Mouse (Mus musculus) kidney, adult 9 months (tissue): ENCODE results near the gene Rtn4r.
A peak's percentile ranks its signal among the peaks of the same experiment; 100 is the strongest.

Experiments used
- DNase-seq: peaks from one replicate; pipeline ENCODE4 v3.0.0; 2022

The Rtn4r gene

DNA sequence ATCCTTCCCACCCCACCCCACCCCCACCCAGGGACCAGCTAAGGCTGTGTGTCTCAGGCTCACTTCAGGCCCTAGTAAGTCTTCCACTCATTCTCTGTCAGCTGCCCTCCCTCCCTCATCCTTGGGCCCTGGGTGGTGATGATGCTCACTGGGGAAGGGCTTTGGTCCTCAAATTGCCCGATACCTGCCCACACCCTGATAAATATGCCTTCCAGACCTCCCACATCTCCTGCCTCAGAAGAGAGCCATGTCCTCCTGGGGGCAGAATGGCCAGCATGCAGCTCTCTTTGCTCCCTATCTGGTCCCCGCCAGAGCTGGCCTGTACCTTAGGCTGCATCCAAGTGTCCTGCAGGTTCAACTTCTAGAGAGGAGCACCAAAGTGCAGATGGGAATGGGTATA lies 2.3 kb upstream of the Rtn4r start:
- DNase-seq = no peak

DNA sequence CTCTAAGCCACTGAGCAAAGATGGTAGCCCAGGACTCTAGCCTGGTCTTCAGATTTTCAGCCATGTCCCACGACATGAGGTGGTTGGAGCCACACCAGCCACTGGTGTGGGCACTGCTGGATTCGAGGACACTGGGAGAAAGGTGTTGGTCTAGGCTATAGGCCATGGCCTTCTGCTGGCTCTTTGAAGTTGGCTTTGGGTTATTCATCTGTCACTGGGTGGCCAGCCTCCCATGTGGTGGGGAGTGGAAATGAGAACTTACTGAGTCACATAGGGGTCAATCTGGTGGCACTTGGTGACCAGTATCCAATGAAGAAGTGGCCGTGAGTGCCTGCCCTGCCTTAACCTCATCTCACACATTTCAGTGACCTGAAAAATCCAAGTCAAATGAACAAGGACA lies 1.2 kb upstream of the Rtn4r start:
- DNase-seq = no peak

DNA sequence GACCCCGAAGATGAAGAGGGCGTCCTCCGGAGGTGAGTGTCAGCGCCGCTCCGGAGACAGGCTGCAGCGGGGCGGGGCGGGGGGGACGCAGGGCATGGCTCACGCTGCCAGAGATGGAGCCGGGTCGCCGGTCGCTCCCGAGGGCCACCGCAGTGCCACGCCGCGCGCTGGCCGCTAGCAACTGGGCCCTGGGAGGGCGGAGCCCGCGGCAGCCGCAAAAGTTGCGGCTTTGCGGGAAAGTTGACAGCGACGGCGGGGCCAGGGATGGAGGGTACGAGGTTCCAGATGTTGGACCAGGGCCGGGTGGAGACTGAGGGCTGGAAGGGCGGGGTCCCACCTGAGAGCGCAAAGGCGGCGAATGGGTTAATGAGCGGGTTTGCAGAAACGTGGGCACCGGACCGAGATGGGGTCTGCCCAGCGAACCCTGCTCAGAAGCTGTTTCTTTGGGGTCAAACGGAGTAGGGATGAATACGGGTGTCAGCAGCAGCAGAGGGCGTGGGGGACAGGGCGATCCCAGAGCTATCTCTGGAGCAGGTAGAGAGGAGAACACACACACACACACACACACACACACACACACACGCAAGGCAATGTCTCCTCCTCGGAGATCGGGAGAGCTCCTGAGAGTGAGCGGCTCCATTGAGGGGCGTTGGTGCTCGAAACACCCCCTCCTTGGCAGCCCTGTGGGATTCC lies 575 bp downstream of the Rtn4r start:
- DNase-seq = no peak

DNA sequence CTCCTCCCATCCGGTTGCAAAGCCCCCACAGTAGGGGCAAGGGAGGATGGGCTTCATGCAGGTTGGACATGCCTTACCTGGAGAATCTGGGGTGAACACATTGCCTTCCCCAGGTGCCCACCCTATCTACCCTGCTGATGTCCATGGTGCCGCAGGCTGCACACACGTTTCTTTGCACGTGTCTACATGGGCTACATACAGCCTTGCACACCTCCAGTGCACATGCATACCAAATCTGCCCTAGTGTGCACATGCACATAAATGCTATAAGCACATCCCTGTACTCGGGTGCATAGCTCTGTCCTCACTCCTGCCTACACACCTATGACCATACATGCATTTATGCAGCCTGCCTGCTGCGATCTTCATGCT lies 1.1 kb downstream of the Rtn4r start:
- no peak for DNase-seq

DNA sequence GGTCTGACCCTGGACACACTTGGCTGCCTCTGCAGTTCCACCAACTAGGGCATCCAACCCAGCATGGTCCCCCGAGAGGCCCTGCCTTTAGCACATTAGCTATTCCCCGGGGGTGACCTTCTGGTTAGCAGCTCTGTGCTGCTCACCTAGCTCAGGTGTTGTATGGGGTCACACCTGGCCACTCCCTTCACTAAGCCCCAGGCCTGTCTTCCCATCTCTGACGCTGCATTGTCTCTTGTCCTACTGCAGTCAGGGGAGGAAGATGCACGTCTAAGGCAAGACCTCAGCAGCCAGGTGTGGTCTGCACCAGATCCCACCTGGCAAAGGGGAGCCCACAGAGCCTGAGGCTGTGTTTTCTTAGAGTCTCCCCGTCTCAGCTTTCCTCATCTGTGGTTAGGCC lies 2.0 kb downstream of the Rtn4r start:
- DNase-seq = no peak

DNA sequence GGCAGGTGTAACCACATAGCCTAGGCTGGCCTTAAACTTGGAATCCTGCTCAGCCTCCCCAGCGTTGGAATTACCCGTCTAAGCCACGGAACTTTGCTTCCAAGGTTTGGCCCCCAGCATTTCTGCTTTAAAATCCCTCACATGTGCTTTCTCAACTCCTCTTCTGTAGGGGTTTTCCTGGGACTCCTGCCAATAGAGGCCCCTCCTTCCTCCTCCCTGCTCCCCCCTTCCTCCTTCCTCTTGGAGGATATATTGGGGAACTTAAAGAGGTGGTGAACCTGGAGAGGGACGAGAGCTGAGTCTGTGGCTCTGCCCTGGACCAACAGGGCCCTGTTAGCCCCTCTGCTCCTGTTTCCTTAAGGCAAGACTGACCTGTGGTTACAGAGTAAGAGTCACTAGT lies 2.8 kb downstream of the Rtn4r start:
- DNase-seq = no peak

DNA sequence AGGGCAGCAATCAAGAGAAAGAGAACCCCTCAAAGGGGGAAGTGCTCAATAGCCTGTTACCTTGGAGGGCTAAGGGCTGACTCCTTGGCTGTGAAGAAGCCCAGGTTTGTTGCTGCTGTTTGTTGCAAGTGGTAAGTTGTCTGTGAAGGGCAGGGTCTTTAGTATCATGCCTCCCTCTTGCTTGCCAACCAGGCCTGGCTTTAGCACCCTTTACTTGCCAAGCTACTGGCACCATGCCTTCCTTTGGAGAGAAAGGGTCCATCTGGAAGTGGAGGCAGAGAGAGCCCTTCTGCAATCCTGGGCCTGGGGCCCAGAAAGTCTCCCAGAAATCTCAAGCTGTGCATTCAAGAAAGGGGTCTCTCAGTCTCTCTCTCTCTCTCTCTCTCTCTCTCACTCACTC lies 3.3 kb downstream of the Rtn4r start:
- DNase-seq = no peak

DNA sequence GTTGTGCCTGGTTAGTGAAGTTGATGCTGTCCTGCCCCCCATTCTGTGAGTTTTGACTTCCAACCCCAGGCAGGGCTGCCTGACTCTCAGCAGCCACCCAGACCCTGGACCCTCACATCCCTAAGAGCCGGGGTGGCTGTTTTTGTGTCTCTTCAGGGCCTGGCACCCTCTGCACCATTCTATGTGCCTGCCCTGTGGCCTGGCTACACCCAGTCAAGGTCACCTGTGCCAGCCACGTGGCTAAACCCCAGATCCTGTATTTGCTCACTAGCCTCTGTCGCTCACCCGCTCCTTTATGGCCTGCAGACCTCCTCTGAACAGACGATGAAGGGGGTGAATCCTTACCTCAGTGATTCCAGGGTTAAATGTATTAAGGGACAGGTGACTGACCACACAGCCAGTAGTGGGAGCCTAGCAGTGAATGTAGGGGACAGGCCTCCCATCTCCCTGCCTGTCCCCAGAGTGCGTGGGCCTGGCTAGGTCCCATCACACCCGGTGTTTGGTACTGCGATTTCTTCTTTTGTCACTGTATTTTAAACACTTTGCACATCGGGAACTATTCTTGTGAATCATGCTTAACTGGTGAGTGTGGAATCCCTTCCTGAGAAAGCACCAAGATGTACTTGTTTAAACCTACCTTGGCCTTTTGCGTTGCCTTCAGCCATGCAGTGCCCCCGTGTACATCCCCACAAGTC lies 4.0 kb downstream of the Rtn4r start:
- peak; percentile 29 for DNase-seq

DNA sequence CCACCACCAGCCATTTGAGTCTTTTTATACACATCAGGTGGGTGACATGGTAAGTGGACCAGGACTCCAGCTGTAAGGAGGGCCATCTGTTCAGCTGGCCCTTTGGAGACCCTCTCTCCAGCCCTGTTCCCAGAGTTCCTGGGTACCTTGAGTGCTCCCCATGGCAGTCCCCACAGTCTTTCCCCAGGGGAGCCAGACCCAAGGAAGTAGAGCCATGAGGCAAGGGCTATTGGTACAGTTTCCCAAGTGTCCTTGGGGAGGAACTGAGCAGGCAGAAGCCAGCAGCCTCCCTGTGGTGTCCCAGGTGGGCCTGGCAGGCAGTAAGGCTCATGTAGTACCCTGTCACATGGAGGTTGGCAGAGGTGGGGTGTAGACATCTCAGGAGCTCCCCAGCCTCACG lies 4.6 kb downstream of the Rtn4r start:
- DNase-seq = no peak

DNA sequence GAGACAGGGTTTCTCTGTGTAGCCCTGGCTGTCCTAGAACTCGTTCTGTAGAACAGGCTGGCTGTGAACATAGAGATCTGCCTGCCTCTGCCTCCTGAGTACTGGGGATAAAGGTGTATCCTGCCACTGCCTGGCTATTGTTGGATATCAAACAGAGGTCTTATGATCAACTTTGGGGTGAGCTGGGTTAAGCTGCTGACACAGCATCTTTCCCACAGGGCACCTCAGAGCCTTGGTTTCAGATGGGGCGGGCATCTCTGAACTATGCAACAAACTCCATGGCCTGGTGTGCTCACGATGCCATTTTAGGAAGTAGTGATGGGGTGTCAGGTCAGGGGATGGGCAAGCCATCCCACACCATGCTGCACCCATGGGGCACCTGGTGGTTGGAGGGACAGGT lies 5.1 kb downstream of the Rtn4r start:
- DNase-seq = no peak

DNA sequence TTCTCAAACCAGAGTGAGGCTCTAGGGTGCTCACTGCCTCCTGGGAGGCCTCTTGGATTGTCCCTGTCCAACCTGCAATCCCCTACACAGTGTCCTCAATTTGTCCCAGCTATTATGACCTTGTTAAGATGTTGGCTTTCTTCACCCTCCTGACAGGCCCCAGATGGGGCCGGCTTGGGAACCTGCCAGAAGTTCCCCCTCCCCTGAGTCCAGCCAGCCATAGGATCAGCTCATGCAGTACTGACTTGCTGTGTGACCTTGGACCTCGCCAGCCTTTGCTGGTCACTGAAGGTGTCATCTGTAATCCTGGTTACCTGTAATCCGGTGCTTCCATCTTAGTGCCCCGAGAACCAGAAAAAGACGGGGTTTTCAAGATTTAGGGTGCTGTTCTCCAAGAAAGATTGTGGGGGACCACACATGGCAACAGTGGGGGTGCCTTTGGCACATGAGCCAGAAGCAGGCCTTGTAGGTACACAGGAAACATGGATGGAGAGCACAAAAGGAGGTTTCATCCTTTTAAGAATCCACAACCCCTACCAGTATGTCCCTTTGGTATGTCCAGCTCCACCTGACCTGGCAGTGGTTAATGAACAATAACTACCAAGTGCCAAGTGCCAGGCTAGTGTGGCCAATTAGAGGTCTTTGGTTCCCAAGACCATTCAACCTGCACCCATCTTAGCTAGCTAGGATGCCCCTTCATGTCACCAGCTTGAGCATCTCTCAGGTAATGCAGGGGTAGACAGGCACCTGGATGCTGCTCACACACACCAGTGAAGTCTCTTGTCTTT lies 5.9 kb downstream of the Rtn4r start:
- peak; percentile 75 for DNase-seq

DNA sequence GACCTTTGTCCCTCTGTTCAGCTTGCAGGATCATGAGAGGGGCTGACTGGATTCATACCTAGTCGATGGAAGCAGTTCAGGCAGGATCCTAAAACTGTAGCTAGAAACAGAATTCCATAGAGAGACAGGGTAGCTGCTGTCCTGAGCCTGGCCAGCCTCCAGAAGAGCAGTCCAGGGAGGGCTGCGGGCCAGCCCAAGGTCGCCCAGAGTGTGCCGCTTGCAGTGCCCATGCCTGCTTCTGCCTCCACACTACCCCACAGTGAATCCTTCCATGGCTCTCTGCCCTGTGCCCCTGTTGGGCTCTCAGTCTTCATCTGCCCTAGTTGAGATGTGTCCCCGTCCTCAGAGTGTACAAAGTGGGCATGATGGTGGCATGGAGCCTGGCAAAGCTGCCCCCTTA lies 7.8 kb downstream of the Rtn4r start:
- peak; percentile 77 for DNase-seq

DNA sequence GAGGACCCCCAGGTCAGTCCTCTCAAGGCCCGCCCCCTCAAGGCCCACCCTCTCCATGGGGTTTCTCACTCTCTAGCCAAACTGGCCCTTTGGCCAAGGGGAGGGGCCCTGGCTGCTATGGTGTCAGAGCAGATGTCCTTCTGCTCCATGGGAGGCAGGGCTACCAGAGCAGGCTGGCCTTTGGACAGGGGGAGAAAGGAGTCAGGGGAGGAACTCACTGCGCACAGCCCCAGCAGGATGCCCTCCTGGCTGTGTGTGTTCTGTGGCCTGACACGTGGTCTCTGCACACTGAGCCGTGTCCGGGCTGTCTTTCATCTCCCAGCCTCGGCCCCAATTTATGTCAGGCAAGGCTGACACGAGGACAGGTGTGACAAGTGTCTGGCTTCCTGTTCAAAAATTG lies 8.6 kb downstream of the Rtn4r start:
- DNase-seq = peak; percentile 92

DNA sequence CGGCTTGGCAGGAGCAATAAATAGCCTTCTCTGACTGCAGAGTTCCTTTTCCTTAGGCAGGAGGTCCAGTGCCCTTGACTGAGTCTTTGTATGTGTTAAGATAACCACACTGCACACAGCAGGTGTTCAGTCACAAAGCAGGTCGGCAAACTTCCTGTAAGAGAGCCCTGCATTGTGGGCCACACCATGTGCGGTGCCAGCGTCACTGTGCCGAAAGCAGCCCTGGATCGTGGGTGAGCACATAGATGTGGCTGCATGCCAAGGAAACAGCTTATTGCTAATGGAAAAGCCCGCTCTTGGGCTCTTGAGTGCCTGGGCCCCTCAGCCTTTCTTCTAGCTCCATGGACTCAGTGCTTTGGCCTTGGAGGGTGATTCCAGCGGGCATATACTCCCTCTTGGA lies 16.8 kb downstream of the Rtn4r start:
- no peak for DNase-seq

DNA sequence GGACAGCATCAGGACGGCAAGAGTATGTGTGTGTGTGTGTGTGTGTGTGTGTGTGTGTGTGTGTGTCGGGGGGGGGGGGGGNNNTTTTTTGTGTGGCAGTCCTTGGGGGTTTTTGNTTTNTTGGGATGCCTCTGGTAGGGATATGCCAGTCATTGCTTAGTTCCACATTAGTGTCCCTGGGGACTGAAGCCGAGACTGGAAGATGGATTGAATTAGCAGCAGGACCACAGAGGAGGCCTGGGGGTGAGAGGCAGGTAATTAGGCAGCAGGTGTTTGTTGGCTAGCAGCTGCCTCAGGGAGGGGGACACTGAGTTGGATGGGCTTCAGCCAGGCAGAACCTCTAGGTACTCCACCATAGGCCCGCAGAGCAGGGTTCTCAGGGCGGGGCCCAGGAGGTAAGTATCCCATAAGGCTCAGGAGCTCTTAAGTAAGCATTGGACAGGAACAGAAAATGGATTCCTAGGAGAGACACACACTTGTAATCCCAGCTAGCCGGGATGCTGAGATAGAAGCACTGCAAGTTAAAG lies 18.0 kb downstream of the Rtn4r start:
- DNase-seq = no peak

DNA sequence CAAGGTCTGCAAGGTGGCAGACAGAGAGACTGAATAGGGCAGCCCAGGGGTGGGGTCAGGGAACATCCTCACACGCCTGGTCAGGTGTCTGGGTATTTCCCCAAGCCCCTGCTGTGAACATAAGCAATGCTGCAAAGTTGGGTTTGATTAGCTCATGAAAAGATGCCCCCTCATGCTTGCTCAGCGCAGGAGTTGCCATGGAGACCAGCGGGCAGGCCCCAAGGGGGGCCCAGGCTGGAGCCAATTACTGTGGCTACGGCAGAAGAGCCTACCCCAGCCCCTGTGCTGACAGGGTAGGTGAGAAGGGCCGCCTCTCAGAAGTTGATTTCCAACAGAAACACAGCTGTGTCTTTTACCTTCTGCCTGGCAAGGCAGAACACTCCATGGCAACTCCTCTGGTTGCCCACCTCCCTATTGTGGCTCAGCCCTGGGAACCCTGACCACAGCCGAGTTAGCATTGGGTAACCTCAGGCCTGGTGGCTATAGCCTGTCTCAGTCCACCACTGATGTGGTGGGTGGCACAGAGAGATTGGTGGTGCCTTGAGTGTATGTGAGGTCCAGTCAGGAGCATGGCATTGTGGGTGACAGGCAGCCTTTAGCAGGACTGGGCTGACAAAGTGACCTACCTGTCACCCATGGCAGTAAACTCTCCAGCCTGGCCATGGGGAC lies 20.9 kb downstream of the Rtn4r start:
- no peak for DNase-seq

DNA sequence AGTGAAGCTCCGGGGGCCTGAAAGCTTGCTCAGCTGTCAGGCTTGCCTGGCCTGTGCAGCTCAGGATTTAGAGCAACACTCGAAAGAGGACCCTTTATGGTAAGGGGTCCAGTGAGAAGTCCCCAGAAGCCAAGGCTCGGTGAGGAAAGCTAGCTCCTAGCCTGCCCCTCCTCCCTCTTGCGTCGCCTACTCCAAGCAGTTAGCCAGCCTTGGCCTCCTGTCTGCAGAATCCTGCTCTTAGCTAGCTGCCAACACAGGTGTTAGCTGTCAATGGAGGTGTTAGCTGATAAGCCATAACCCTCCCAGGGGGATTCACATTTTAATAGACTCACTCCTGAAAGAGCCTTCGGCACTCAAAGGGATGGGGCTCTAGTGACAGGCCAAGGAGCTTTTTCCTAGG lies 21.8 kb downstream of the Rtn4r start:
- DNase-seq = no peak

DNA sequence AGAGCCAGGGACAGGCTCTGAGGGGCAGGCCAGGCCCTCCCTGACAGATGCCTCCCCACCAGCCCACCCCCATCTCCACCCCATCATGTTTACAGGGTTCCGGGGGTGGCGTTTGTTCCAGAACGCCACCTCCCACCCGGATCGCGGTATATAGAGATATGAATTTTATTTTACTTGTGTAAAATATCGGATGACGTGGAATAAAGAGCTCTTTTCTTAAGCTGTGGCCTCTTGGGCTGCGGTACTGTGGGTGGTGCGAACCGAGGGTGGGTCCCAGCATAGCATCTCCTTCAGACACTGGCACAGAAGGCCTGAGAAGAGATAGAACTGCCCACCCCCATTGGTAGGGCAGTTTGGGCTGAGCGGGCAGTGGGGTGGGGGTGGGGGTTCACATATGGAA lies 24.7 kb downstream of the Rtn4r start:
- DNase-seq = no peak

DNA sequence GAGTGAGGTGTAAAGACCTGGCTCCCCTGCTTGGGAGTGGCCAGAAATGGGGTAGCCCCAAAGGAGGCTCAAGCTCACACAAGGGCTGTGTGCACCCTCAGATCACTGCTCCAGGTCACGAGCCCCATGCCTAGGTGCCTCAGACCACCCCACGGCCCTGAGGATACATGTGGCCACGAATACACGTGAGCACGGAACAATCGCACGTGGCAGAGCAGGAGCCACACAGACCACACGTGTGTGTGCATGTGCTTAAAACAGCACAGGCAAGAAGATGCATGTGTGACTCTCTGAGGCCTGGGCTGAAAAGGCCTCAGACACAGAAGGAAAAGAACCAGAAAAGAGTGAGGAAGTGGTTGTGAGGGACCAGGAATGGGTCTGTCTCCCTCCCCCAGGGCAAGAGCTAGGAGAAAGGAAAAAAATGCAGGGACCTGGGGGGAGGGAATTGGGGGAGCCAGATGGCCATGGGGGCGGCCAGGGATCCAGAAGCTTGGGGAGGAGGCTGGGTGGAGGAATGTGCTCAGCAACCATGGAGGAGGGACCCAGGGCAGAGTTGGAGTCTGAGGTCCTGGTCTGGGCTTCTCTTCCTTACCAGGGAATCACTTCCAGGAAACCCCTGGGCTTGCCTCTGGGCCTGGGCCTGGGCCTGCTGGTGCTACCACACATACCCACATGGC lies 25.5 kb downstream of the Rtn4r start:
- DNase-seq = no peak

DNA sequence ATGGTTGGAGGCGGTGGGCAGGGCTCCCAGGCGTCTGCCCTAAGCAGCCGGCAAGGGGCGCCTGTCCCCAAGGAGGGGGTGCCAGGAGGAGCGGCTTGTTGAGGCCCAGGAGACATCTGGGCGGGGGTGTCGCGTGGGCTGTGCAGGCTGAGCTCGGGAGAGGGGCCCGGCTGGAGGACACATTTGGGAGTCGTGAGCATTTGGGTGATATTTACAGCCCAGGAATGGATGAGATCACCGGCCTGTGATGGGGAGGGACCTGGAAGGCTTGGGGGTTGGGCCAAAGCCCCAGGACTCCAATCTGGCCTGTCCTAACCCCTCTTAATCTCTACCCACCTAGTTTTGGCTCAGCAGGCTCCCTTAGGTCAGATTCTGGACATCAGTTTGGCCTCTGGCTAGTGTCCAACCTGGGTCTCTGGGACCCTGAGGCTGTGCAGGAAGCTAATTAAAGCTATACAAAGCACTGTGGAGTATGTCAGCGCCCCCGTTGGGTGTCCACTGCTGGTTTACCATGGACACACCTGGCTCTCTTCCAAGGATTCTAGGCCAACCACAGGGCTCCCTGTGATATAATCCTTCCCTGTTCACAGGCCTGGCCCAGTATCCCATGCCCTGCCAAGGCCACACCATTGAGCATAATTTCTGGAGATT lies 27.2 kb downstream of the Rtn4r start:
- DNase-seq = no peak

DNA sequence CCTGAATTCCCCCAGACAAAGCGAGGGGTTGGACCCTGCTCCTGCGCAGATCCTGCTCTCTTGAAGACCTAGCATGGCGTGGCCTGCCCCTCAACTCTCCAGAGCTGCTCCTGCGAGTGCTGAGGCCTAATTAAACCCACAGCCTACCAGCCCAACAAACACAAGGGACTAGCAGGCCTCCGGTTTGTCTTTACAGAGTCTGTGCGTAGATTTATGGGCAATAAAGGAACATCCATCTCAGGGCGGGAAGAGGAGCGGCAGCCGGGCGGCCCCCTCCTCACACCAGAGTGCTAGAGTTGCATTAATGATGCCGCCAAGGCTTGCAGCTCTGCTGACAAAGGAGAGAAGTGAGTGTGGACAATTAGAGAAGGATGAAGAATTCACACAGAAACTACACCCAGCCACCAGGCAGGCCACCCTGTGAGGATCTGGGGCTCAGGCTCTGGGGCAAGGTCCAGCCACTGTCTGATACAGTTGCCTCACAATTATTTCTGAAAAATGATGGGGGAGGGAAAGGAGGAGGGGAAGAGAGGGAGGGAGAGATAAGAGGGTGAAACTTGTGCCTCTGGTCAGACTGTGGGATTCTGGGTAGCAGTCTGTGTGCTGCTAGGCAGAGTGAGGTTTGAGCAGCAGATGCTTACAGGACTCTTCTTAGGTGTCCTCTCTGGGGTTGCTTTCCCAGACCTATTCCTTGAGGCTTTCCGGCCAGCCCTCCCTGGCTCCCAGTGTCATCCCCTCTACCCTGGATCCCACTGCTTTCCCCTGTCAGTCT lies 29.3 kb downstream of the Rtn4r start:
- no peak for DNase-seq
